ENCODE assay signal across 16 mouse cellular contexts in genomic region chr17:88507376-88507775, GRCm38 (mm10). TPM values are rescaled to one million over a fixed set of nuclear protein-coding genes. Genes with fewer than 3 reads are reported as not detected.
DNase-seq lines count a peak whose midpoint lies in the region; ATAC-seq and TF ChIP-seq lines count a peak whose summit lies in the region.
"Had no signal": no experiment of that assay in that cellular context is flagged by ENCODE, and none has a peak within 500 bp of the region (broad histone marks: within the 10 kb centered on the region; RNA-seq: fewer than 3 reads in every experiment).

No protein-coding gene starts in this region.

- no peak for ATAC-seq in forebrain, embryonic 14.5 days
- no peak for ATAC-seq in forebrain, embryonic 11.5 days (replicated peaks; ENCODE audit: low FRiP score)
- no peak for ATAC-seq in CD4-positive, CD25-positive, alpha-beta regulatory T cell, adult 4 months
- ATAC-seq: activated CD4-positive, CD25-positive, alpha-beta regulatory T cell, adult 4 months; midbrain, embryonic 16.5 days had no signal

- no peak for TF ChIP-seq CTCF in lung, adult 2 months (IDR thresholded peaks at IDR 0.05; ENCODE audit: insufficient read depth, low read length)

- no peaks in the 10 kb centered on the region for H3K9me3 ChIP-seq in forebrain, embryonic 14.5 days (replicated peaks; ENCODE audit: control insufficient read depth, low read length)
- no peaks in the 10 kb centered on the region for H3K9me3 ChIP-seq in forebrain, embryonic 11.5 days (ENCODE audit: control insufficient read depth, low read length)
- H3K9me3 ChIP-seq: embryonic facial prominence, embryonic 12.5 days; forebrain, embryonic 10.5 days; heart, embryonic 13.5 days had no signal

- H3K36me3 ChIP-seq in forebrain, embryonic 14.5 days (ENCODE audit: control insufficient read depth, insufficient read depth, low read length) = no peaks in the 10 kb centered on the region
- no peaks in the 10 kb centered on the region for H3K36me3 ChIP-seq in forebrain, embryonic 11.5 days (ENCODE audit: control insufficient read depth, insufficient read depth, low read length)
- H3K36me3 ChIP-seq: embryonic facial prominence, embryonic 12.5 days; forebrain, embryonic 10.5 days; heart, embryonic 13.5 days had no signal

- H3K4me2 ChIP-seq in forebrain, embryonic 14.5 days (ENCODE audit: low read length) = no peak overlapping the region
- H3K4me2 ChIP-seq in forebrain, embryonic 11.5 days (ENCODE audit: low read depth, low read length, severe bottlenecking) = no peak overlapping the region
- H3K4me2 ChIP-seq: embryonic facial prominence, embryonic 12.5 days; heart, embryonic 13.5 days; hindbrain, embryonic 14.5 days had no signal

- H3K4me1 ChIP-seq in forebrain, embryonic 14.5 days (ENCODE audit: control insufficient read depth, insufficient read depth, low read length) = peaks cover 11% of the 10 kb centered on the region
- H3K4me1 ChIP-seq in forebrain, embryonic 11.5 days (replicated peaks; ENCODE audit: control insufficient read depth, insufficient read depth, low read length) = 0 out of 2 replicates have a peak, but pooled peaks cover 7% of the 10 kb centered on the region
- peaks cover 11% of the 10 kb centered on the region for H3K4me1 ChIP-seq in lung, adult 2 months (ENCODE audit: control insufficient read depth, insufficient read depth, low read length)

- 89% methylated on average over 10 of the region's 10 CpGs for WGBS in forebrain, embryonic 14.5 days
- WGBS in forebrain, embryonic 11.5 days = 89% methylated on average over 10 of the region's 10 CpGs
- WGBS in lung, adult 2 months = 52% methylated on average over 10 of the region's 10 CpGs

- H3K9ac ChIP-seq in forebrain, embryonic 14.5 days (ENCODE audit: low read length) = no peak overlapping the region
- H3K9ac ChIP-seq in forebrain, embryonic 11.5 days (ENCODE audit: low read length) = no peak overlapping the region
- H3K9ac ChIP-seq: embryonic facial prominence, embryonic 12.5 days; heart, embryonic 13.5 days; hindbrain, embryonic 14.5 days had no signal

- H3K27me3 ChIP-seq in forebrain, embryonic 14.5 days (replicated peaks; ENCODE audit: control insufficient read depth, insufficient read depth, low read length) = no peaks in the 10 kb centered on the region
- no peaks in the 10 kb centered on the region for H3K27me3 ChIP-seq in forebrain, embryonic 11.5 days (ENCODE audit: control insufficient read depth, insufficient read depth, low read length)
- H3K27me3 ChIP-seq: embryonic facial prominence, embryonic 12.5 days; heart, embryonic 13.5 days had no signal

- H3K4me3 ChIP-seq in forebrain, embryonic 14.5 days (ENCODE audit: low read depth, low read length) = no peak overlapping the region
- no peak overlapping the region for H3K4me3 ChIP-seq in forebrain, embryonic 11.5 days (ENCODE audit: low read depth, low read length)
- H3K4me3 ChIP-seq in lung, adult 2 months (replicated peaks; ENCODE audit: extremely low read depth, low read depth, low read length) = no peak overlapping the region
- H3K4me3 ChIP-seq: embryonic facial prominence, embryonic 12.5 days; forebrain, embryonic 10.5 days; gastrocnemius, adult 2 months; heart, embryonic 13.5 days had no signal

- H3K27ac ChIP-seq in forebrain, embryonic 14.5 days (ENCODE audit: low read depth, low read length) = no peak overlapping the region
- H3K27ac ChIP-seq in forebrain, embryonic 11.5 days (ENCODE audit: low read depth, low read length) = no peak overlapping the region
- H3K27ac ChIP-seq: embryonic facial prominence, embryonic 12.5 days; forebrain, embryonic 10.5 days; gastrocnemius, adult 2 months; heart, embryonic 13.5 days; hindbrain, embryonic 14.5 days had no signal

- no peak for TF ChIP-seq POLR2A in lung, adult 2 months (IDR thresholded peaks at IDR 0.05; ENCODE audit: borderline replicate concordance, extremely low read depth, low read depth, low read length)

- DNase-seq in forebrain, embryonic 14.5 days (ENCODE audit: low spot score) = peak; percentile 22
- no peak for DNase-seq in forebrain, embryonic 11.5 days (ENCODE audit: low spot score)
- peak; percentile 29 to 41 for DNase-seq in lung, adult 18-20 months
- DNase-seq in lung, adult 2 months = no peak
- peak; percentile 91 to 92 for DNase-seq in cerebellum, postnatal 36 days
- no peak for DNase-seq in layer of hippocampus, postnatal 36 days
- no peak for DNase-seq in spleen, adult 18-20 months
- DNase-seq: gastrocnemius, adult 2 months; thymus, adult 2 months had no signal

RNA-seq across cellular contexts. Expression of gene Ppp1r21, which starts 22.5 kb away (rescaled TPM):
- 33.3 and 34.7 TPM in 2 replicates for polyA plus RNA-seq in forebrain, embryonic 14.5 days (2014; fragmentation: Nextera tagmentation; extraction: Ambion mirVana)
- 23.8 and 29.4 TPM in 2 replicates for polyA plus RNA-seq in forebrain, embryonic 11.5 days (2014; fragmentation: Nextera tagmentation; extraction: Ambion mirVana)
- polyA plus RNA-seq in lung, adult 2 months (2012; rRNA removed) = 22.8 and 31.2 TPM in 2 replicates
- 10 to 100 TPM; 74.8 to 90.1 TPM for total RNA-seq in layer of hippocampus, postnatal 36 days (2021)
- 10 to 100 TPM; 26.4 to 39.4 TPM for polyA plus RNA-seq in CD4-positive, CD25-positive, alpha-beta regulatory T cell, adult 4 months (2017; shearing (Covaris generic))

Comparison
In these comparisons a context has a peak if more than half of its experiments do, and no peak if none do; other contexts are left out.
1. DNase-seq: peak in forebrain, embryonic 14.5 days (single experiment), lung, adult 18-20 months (2 of 2) and cerebellum, postnatal 36 days (2 of 2); none in forebrain, embryonic 11.5 days (single experiment), lung, adult 2 months (single experiment), layer of hippocampus, postnatal 36 days (0 of 2) and spleen, adult 18-20 months (0 of 2).